Mouse (Mus musculus): Measurements from ENCODE around the gene Tfap2e. TPM values are rescaled to one million over a fixed set of nuclear protein-coding genes. Genes with fewer than 3 reads are reported as not detected.

Gene Tfap2e
- polyA plus RNA-seq, 1 experiment from 2014 or later, result 0.32 TPM

- Histone ChIP-seq H3K4me3 (ENCODE audit: low read depth, low read length) (no peak overlapping the region), H3K9ac (ENCODE audit: low read length) (no peak overlapping the region), H3K4me2 (ENCODE audit: low read depth, low read length, severe bottlenecking) (no peak overlapping the region), H3K27me3 (ENCODE audit: control insufficient read depth, insufficient read depth, low read length) (no peaks in the 10 kb centered on the region), H3K9me3 (ENCODE audit: control insufficient read depth, low read length) (no peaks in the 10 kb centered on the region), H3K36me3 (ENCODE audit: control insufficient read depth, insufficient read depth, low read length) (no peaks in the 10 kb centered on the region; the same call in 1 of the 2 replicates), H3K27ac (ENCODE audit: low read depth, low read length) (no peak overlapping the region), H3K4me1 (replicated peaks; ENCODE audit: control insufficient read depth, insufficient read depth, low read length) (peaks cover 13% of the 10 kb centered on the region)
- WGBS, result 87% methylated on average over 11 of the region's 11 CpGs
- ATAC-seq (replicated peaks; ENCODE audit: low FRiP score) (no peak), DNase-seq (ENCODE audit: low spot score) (no peak)
Measured at GRCm38 (mm10) chr4:126749553-126749952, 13.5 kb upstream of the Tfap2e start.

DNA sequence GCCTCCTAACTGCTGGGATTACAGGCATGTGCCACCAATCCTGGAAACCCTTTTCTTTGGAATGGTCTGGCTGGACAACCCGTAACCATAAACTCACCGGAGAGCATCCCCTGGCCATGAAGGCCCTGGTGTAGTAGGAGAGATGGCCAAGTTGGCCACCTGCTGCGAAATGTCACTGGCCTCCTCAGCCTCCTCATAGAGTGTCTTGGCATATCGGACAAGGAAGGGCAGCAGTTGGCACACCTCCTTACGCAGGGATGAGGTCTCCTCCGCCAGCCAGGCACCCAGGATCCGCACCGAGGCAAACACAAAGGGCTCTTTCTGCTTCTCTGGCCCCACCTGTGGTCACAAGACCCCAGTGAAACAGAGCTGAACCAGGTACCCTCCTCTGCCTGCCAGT lies 12.3 kb upstream of the Tfap2e start:
- Histone ChIP-seq H3K4me3 (ENCODE audit: low read depth, low read length) (no peak overlapping the region), H3K27me3 (ENCODE audit: control insufficient read depth, insufficient read depth, low read length) (no peaks in the 10 kb centered on the region), H3K9ac (ENCODE audit: low read length) (no peak overlapping the region), H3K4me2 (ENCODE audit: low read depth, low read length, severe bottlenecking) (no peak overlapping the region), H3K4me1 (replicated peaks; ENCODE audit: control insufficient read depth, insufficient read depth, low read length) (peaks cover 16% of the 10 kb centered on the region), H3K27ac (ENCODE audit: low read depth, low read length) (no peak overlapping the region), H3K36me3 (ENCODE audit: control insufficient read depth, insufficient read depth, low read length) (no peaks in the 10 kb centered on the region; the same call in 1 of the 2 replicates), H3K9me3 (ENCODE audit: control insufficient read depth, low read length) (no peaks in the 10 kb centered on the region)
- peak; percentile 42 for DNase-seq (ENCODE audit: low spot score)
- no peak for ATAC-seq (replicated peaks; ENCODE audit: low FRiP score)
- WGBS, result 95% methylated on average over 8 of the region's 8 CpGs

DNA sequence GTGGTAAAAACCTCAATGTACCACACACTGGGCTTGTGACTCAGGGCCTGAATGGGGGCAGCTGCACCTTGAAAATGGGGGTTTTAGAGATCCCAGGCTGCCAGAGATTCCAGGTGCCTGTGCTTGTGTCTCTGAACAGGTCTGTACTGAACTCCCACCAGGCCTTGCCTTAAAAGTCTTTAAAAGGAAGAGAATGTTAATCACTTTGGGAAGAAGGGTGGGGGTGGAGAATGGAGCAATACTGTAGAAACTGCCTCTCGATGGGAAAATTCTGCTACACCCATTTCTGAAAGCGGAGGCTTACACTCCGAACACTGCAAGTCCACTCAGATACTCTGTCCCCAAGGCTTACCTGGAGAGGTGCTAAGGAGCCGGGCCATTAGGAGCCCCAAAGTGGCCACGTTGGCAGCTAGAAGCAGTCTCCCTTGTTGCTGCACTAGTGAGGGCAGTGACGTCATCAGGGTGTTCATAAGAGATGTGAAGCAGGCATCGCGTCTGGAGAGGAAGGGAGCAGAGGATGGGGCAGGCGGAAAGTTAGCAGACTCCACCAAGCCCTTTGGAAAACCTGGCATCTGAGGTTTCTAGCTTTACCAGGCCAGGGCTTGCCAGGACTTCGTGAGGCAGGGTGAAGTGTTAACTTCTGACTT lies 10.3 kb upstream of the Tfap2e start:
- Histone ChIP-seq H3K4me1 (replicated peaks; ENCODE audit: control insufficient read depth, insufficient read depth, low read length) (peaks cover 7% of the 10 kb centered on the region; the same call in 1 of the 2 replicates), H3K4me3 (ENCODE audit: low read depth, low read length) (no peak overlapping the region), H3K9ac (ENCODE audit: low read length) (no peak overlapping the region), H3K27me3 (ENCODE audit: control insufficient read depth, insufficient read depth, low read length) (peaks cover 2% of the 10 kb centered on the region; the same call in 1 of the 2 replicates), H3K27ac (ENCODE audit: low read depth, low read length) (no peak overlapping the region), H3K36me3 (ENCODE audit: control insufficient read depth, insufficient read depth, low read length) (no peaks in the 10 kb centered on the region; the same call in 1 of the 2 replicates), H3K9me3 (ENCODE audit: control insufficient read depth, low read length) (no peaks in the 10 kb centered on the region), H3K4me2 (ENCODE audit: low read depth, low read length, severe bottlenecking) (no peak overlapping the region)
- DNase-seq (ENCODE audit: low spot score) (peak; percentile 45), ATAC-seq (replicated peaks; ENCODE audit: low FRiP score) (no peak)
- WGBS, result 86% methylated on average over 10 of the region's 10 CpGs

DNA sequence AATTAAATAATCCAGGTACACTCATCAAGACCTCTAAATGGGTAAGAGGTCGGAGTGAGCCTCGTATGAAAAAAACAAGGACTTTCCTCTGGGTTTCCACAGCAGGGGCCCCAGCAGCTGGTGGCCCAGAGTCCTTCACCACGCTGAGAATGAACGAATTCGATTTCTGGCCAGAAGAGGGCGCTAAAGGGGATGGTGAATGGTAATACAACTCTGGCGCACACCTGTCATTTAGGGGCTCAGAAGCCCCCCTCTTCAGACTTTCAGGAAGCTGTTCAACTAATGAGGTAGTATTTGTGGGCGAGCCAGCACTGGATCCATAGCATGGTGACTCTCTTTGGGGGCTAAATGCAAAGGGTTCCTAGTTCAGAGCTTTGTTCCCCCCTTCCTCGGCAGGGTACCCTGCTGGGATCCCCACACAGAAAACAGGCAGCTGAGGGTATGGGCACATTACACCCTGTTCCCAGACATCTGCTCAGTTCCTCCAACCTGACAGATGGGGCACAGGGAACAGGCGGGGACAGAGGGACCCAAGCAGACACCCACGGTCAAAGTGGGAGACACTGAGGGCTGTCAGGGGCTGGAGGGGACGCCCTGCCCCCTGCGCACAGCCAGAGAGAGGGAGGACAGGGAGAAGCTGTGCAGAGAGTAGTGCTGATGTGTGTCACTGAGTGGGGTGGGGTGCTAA lies 9.6 kb upstream of the Tfap2e start:
- Histone ChIP-seq H3K27ac (ENCODE audit: low read depth, low read length) (no peak overlapping the region), H3K4me3 (ENCODE audit: low read depth, low read length) (no peak overlapping the region), H3K4me1 (replicated peaks; ENCODE audit: control insufficient read depth, insufficient read depth, low read length) (0 out of 2 replicates have a peak, but pooled peaks cover 5% of the 10 kb centered on the region), H3K36me3 (ENCODE audit: control insufficient read depth, insufficient read depth, low read length) (no peaks in the 10 kb centered on the region; the same call in 1 of the 2 replicates), H3K9ac (ENCODE audit: low read length) (no peak overlapping the region), H3K4me2 (ENCODE audit: low read depth, low read length, severe bottlenecking) (no peak overlapping the region), H3K9me3 (ENCODE audit: control insufficient read depth, low read length) (no peaks in the 10 kb centered on the region), H3K27me3 (ENCODE audit: control insufficient read depth, insufficient read depth, low read length) (peaks cover 2% of the 10 kb centered on the region; the same call in 1 of the 2 replicates)
- WGBS, result 35% methylated on average over 13 of the region's 13 CpGs
- ATAC-seq (replicated peaks; ENCODE audit: low FRiP score) (no peak), DNase-seq (ENCODE audit: low spot score) (peak; percentile 72)

DNA sequence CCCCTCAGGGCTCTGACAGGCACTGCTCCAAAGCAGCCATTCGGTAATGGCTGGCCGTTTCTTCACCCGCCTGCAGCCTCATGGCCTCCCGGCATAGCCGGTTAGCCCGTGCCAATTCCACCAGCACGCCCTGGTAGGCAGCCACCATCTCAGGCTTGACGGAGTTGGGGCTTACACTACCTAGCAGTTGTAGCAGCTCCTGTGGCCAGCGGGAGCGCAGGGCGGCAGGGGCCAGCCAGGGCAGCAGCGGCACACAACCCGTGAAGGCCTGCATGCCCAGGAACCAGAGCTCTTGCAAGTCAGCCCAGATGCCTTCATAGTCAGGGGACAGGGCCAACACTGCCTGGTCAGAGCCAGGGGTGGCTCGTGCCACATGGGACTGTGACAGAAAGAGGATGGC lies 8.8 kb upstream of the Tfap2e start:
- peak; percentile 52 for DNase-seq (ENCODE audit: low spot score)
- Histone ChIP-seq H3K27ac (ENCODE audit: low read depth, low read length) (no peak overlapping the region), H3K9ac (ENCODE audit: low read length) (no peak overlapping the region), H3K4me3 (ENCODE audit: low read depth, low read length) (no peak overlapping the region), H3K27me3 (ENCODE audit: control insufficient read depth, insufficient read depth, low read length) (peaks cover 2% of the 10 kb centered on the region; the same call in 1 of the 2 replicates), H3K9me3 (ENCODE audit: control insufficient read depth, low read length) (no peaks in the 10 kb centered on the region), H3K4me2 (ENCODE audit: low read depth, low read length, severe bottlenecking) (no peak overlapping the region), H3K36me3 (ENCODE audit: control insufficient read depth, insufficient read depth, low read length) (no peaks in the 10 kb centered on the region; the same call in 1 of the 2 replicates), H3K4me1 (replicated peaks; ENCODE audit: control insufficient read depth, insufficient read depth, low read length) (0 out of 2 replicates have a peak, but pooled peaks cover 5% of the 10 kb centered on the region)
- ATAC-seq (replicated peaks; ENCODE audit: low FRiP score), result no peak
- WGBS, result 90% methylated on average over 14 of the region's 14 CpGs

DNA sequence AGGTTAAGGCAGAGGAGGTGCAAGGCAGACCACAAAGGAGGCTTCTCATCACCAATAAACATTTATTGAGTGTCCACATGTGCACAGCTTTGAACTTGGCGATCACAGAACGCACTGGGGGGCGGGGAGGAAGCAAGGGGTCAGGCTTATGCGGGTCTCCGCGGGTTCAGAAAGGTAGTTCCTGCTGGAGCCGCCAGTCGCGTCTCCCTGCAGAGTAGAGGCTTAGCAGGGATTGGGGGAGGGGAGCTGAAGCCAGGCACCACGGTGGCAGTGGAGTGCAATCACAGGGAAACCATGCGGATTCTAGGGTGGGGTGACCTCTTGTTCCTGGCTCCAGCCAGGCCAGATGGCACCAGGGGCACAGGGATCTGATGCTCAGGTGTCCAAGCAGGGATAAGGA lies 7.7 kb upstream of the Tfap2e start:
- Histone ChIP-seq H3K9me3 (ENCODE audit: control insufficient read depth, low read length) (no peaks in the 10 kb centered on the region), H3K9ac (ENCODE audit: low read length) (no peak overlapping the region), H3K27ac (ENCODE audit: low read depth, low read length) (no peak overlapping the region), H3K4me2 (ENCODE audit: low read depth, low read length, severe bottlenecking) (no peak overlapping the region), H3K27me3 (ENCODE audit: control insufficient read depth, insufficient read depth, low read length) (peaks cover 11% of the 10 kb centered on the region; the same call in 1 of the 2 replicates), H3K4me3 (ENCODE audit: low read depth, low read length) (no peak overlapping the region), H3K36me3 (ENCODE audit: control insufficient read depth, insufficient read depth, low read length) (no peaks in the 10 kb centered on the region; the same call in 1 of the 2 replicates), H3K4me1 (replicated peaks; ENCODE audit: control insufficient read depth, insufficient read depth, low read length) (0 out of 2 replicates have a peak, but pooled peaks cover 5% of the 10 kb centered on the region)
- DNase-seq (ENCODE audit: low spot score), result peak; percentile 55
- no peak for ATAC-seq (replicated peaks; ENCODE audit: low FRiP score)
- 6% methylated on average over 11 of the region's 11 CpGs for WGBS

GRCm38 (mm10) chr4:126742976-126743375 lies 6.9 kb upstream of the Tfap2e start:
- Histone ChIP-seq H3K27ac (ENCODE audit: low read depth, low read length) (no peak overlapping the region), H3K36me3 (ENCODE audit: control insufficient read depth, insufficient read depth, low read length) (no peaks in the 10 kb centered on the region; the same call in 1 of the 2 replicates), H3K4me2 (ENCODE audit: low read depth, low read length, severe bottlenecking) (no peak overlapping the region), H3K4me3 (ENCODE audit: low read depth, low read length) (no peak overlapping the region), H3K9ac (ENCODE audit: low read length) (no peak overlapping the region), H3K9me3 (ENCODE audit: control insufficient read depth, low read length) (no peaks in the 10 kb centered on the region), H3K27me3 (ENCODE audit: control insufficient read depth, insufficient read depth, low read length) (peaks cover 18% of the 10 kb centered on the region), H3K4me1 (replicated peaks; ENCODE audit: control insufficient read depth, insufficient read depth, low read length) (0 out of 2 replicates have a peak, but pooled peaks cover 5% of the 10 kb centered on the region)
- ATAC-seq (replicated peaks; ENCODE audit: low FRiP score), result no peak
- peak; percentile 38 for DNase-seq (ENCODE audit: low spot score)
- 61% methylated on average over 2 of the region's 2 CpGs for WGBS

- Histone ChIP-seq H3K9me3 (ENCODE audit: control insufficient read depth, low read length) (no peaks in the 10 kb centered on the region), H3K36me3 (ENCODE audit: control insufficient read depth, insufficient read depth, low read length) (no peaks in the 10 kb centered on the region; the same call in 1 of the 2 replicates), H3K27me3 (ENCODE audit: control insufficient read depth, insufficient read depth, low read length) (peaks cover 33% of the 10 kb centered on the region), H3K27ac (ENCODE audit: low read depth, low read length) (no peak overlapping the region), H3K4me1 (replicated peaks; ENCODE audit: control insufficient read depth, insufficient read depth, low read length) (0 out of 2 replicates have a peak, but pooled peaks cover 5% of the 10 kb centered on the region), H3K9ac (ENCODE audit: low read length) (peak overlapping the region; percentile 23; the same call in 1 of the 2 replicates), H3K4me2 (ENCODE audit: low read depth, low read length, severe bottlenecking) (no peak overlapping the region), H3K4me3 (ENCODE audit: low read depth, low read length) (no peak overlapping the region)
- DNase-seq (ENCODE audit: low spot score) (peak; percentile 90), ATAC-seq (replicated peaks; ENCODE audit: low FRiP score) (0 out of 2 replicates have a peak, but pooled peaks have one; percentile 37)
- whole genome bisulfite sequencing, result 6% methylated on average over 12 of the region's 12 CpGs
Measured at GRCm38 (mm10) chr4:126741448-126741847, 5.4 kb upstream of the Tfap2e start.

All from forebrain, embryonic 11.5 days (tissue).